Mouse (Mus musculus) layer of hippocampus, postnatal 36 days (tissue): ENCODE data around the gene Dync1i1. TPM values are rescaled to one million over a fixed set of nuclear protein-coding genes. Genes with fewer than 3 reads are reported as not detected.
A peak's percentile ranks its signal among the peaks of the same experiment; 100 is the strongest.

Experiments used
- DNase-seq, 2 experiments: peaks; one replicate each; pipeline ENCODE4 v3.0.0; 2022
- total RNA-seq, 2 experiments: library from RNA; stranded (reverse); gene quantifications; 2 replicates each; pipeline ENCODE4 v1.2.3; 2021

Dync1i1 gene
- total RNA-seq, 2 experiments from 2014 or later, result 146 to 151 TPM

- no peak for DNase-seq
Measured at GRCm38 (mm10) chr6:5858901-5859598, 133.6 kb downstream of the Dync1i1 start.

- DNase-seq, result no peak
Measured at GRCm38 (mm10) chr6:5859630-5860029, 134.2 kb downstream of the Dync1i1 start.

GRCm38 (mm10) chr6:5866091-5866490 lies 140.7 kb downstream of the Dync1i1 start:
- no peak for DNase-seq

GRCm38 (mm10) chr6:5867221-5867620 lies 141.8 kb downstream of the Dync1i1 start:
- DNase-seq, result no peak

GRCm38 (mm10) chr6:5871060-5871459 lies 145.6 kb downstream of the Dync1i1 start:
- DNase-seq, result no peak

GRCm38 (mm10) chr6:5871581-5872298 lies 146.3 kb downstream of the Dync1i1 start:
- DNase-seq, result no peak

- DNase-seq, result no peak
Measured at GRCm38 (mm10) chr6:5889341-5889740, 163.9 kb downstream of the Dync1i1 start.

- DNase-seq, result no peak
Measured at GRCm38 (mm10) chr6:5911295-5911694, 185.9 kb downstream of the Dync1i1 start.

GRCm38 (mm10) chr6:5915028-5915427 lies 189.6 kb downstream of the Dync1i1 start:
- DNase-seq, result no peak

- no peak for DNase-seq
Measured at GRCm38 (mm10) chr6:5920670-5921069, 195.2 kb downstream of the Dync1i1 start.

GRCm38 (mm10) chr6:5922676-5923075 lies 197.2 kb downstream of the Dync1i1 start:
- DNase-seq, result no peak

GRCm38 (mm10) chr6:5923148-5923547 lies 197.7 kb downstream of the Dync1i1 start:
- DNase-seq, result no peak

GRCm38 (mm10) chr6:5930140-5930539 lies 204.7 kb downstream of the Dync1i1 start:
- peak; percentile 16 to 17 for DNase-seq

GRCm38 (mm10) chr6:5935587-5936353 lies 210.3 kb downstream of the Dync1i1 start:
- DNase-seq, result no peak

GRCm38 (mm10) chr6:5949812-5950392 lies 224.5 kb downstream of the Dync1i1 start:
- no peak for DNase-seq

GRCm38 (mm10) chr6:5956316-5956913 lies 231.0 kb downstream of the Dync1i1 start:
- no peak for DNase-seq

- DNase-seq, result no peak
Measured at GRCm38 (mm10) chr6:5960728-5961127, 235.3 kb downstream of the Dync1i1 start.

GRCm38 (mm10) chr6:5961960-5962359 lies 236.5 kb downstream of the Dync1i1 start:
- no peak for DNase-seq

- peak; percentile 29 to 41 for DNase-seq
Measured at GRCm38 (mm10) chr6:5966376-5966775, 240.9 kb downstream of the Dync1i1 start.

- no peak for DNase-seq
Measured at GRCm38 (mm10) chr6:5966806-5967445, 241.5 kb downstream of the Dync1i1 start.

- no peak for DNase-seq
Measured at GRCm38 (mm10) chr6:5967545-5967944, 242.1 kb downstream of the Dync1i1 start.

GRCm38 (mm10) chr6:5969613-5970012 lies 244.2 kb downstream of the Dync1i1 start:
- DNase-seq, result no peak
